Mouse (Mus musculus) liver, embryonic 15.5 days (tissue): ENCODE measurements around the gene Shisa3. TPM values are rescaled to one million over a fixed set of nuclear protein-coding genes. Genes with fewer than 3 reads are reported as not detected.

Experiments used
- ATAC-seq: fragments of 200-750 bp; cut with Nextera tagmentation; 2 replicates; pipeline ENCODE4 v1.8.0; 2017; ENCODE audit warnings: moderate number of reproducible peaks, mild to moderate bottlenecking, moderate library complexity; ENCODE audit not compliant: insufficient read depth
- H3K27ac ChIP-seq: fragments of 300-500 bp; sonication (generic); replicated peaks from 2 replicates; pipeline ENCODE4 v1.5.1; 2015; ENCODE audit warnings: mild to moderate bottlenecking, inconsistent platforms
- H3K27me3 ChIP-seq: fragments of 300-500 bp; sonication (generic); 2 replicates; pipeline ENCODE4 v1.6.1; 2015; ENCODE audit warnings: mild to moderate bottlenecking, inconsistent platforms
- H3K36me3 ChIP-seq: fragments of 300-500 bp; sonication (generic); replicated peaks from 2 replicates; pipeline ENCODE4 v1.6.1; 2015; ENCODE audit warnings: moderate library complexity, mild to moderate bottlenecking, inconsistent platforms
- H3K4me1 ChIP-seq: fragments of 300-500 bp; sonication (generic); replicated peaks from 2 replicates; pipeline ENCODE4 v1.6.1; 2015; ENCODE audit warnings: inconsistent platforms
- H3K4me2 ChIP-seq: fragments of 300-500 bp; sonication (generic); 2 replicates; pipeline ENCODE4 v1.6.1; 2015; ENCODE audit warnings: moderate library complexity, mild to moderate bottlenecking, inconsistent platforms
- H3K4me3 ChIP-seq: fragments of 300-500 bp; sonication (generic); replicated peaks from 2 replicates; pipeline ENCODE4 v1.5.1; 2015; ENCODE audit warnings: mild to moderate bottlenecking, inconsistent platforms
- H3K9ac ChIP-seq: fragments of 300-500 bp; sonication (generic); 2 replicates; pipeline ENCODE4 v1.6.1; 2015; ENCODE audit warnings: moderate library complexity, mild to moderate bottlenecking, inconsistent platforms
- H3K9me3 ChIP-seq: fragments of 300-500 bp; sonication (generic); replicated peaks from 2 replicates; pipeline ENCODE4 v1.6.1; 2016; ENCODE audit warnings: inconsistent platforms
- WGBS: fragments of 180-500 bp; shearing (Covaris S2); methylation state at CpG from one replicate; pipeline ENCODE4 v1.1.7; 2015; ENCODE audit warnings: mixed read lengths; ENCODE audit not compliant: insufficient replicate concordance; 5-methylcytosine and 5-hydroxymethylcytosine counted together
- polyA plus RNA-seq: library from polyadenylated mRNA; unstranded; fragments of >200 nt; fragmentation: Nextera tagmentation; extraction: Ambion mirVana; gene quantifications from 2 replicates; pipeline ENCODE4 v1.2.1, GENCODE M21; 2015

Shisa3 gene
- polyA plus RNA-seq, 1 experiment from 2014 or later: 0.56 TPM

- Histone ChIP-seq H3K27me3 (peaks cover 79% of the 10 kb centered on the region), H3K27ac (no peak overlapping the region), H3K4me2 (no peak overlapping the region), H3K4me1 (peaks cover 16% of the 10 kb centered on the region), H3K9me3 (no peaks in the 10 kb centered on the region), H3K36me3 (no peaks in the 10 kb centered on the region), H3K9ac (no peak overlapping the region), H3K4me3 (no peak overlapping the region)
- ATAC-seq: no peak
- WGBS: 32% methylated on average over 5 of the region's 5 CpGs
These were observed 1.7 kb upstream of the Shisa3 start for GRCm38 (mm10) chr5:67605951-67606350.

DNA sequence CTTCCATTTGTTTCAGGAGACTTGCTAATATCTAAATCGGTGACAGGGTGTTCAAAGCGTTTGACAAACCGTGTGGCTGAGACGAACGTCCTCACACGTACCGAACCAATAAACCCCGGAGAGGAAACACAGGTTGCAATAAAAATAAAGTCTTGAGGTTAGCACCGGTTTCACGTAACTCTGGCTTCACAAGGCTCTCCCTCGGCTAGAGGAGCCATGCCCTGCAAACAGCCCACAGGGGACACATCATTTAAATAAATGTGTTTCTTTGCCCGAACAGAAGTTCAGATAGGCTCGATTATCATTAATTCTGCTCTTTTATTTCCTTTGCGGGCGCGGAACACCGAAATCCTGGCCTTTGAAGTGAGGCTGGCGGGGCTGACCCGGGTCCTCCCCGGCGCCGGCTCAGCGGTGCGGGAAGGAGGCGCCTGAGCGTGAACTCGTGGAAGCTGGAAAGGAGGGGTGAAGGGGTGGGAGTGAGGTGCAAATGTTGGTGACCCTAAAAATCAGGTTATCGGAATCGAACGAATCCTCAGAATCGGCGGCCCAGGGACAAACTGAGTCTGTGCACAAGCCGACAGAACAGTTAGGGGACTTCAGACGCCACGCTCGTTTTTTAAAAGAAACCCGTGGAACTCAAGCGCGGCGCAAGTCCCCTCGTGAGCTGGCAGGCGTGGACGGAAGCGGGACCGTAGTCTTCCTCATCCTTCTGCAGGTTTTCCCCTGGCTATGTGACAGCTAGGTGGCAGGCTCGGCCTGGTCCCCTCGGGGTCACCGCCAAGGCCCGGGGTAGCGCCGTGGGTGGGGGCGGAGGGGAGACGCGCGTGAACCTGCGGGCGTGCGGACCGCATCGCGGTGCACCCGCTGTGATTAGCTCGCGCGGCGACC lies 522 bp upstream of the Shisa3 start:
- Histone ChIP-seq H3K9me3 (no peaks in the 10 kb centered on the region), H3K4me3 (peak overlapping the region; percentile 44), H3K27ac (no peak overlapping the region), H3K4me2 (peak overlapping the region; percentile 64), H3K36me3 (no peaks in the 10 kb centered on the region), H3K4me1 (peaks cover 16% of the 10 kb centered on the region), H3K27me3 (peaks cover 85% of the 10 kb centered on the region), H3K9ac (no peak overlapping the region)
- under 1% methylated on average over 66 of the region's 66 CpGs for WGBS
- no peak for ATAC-seq

GRCm38 (mm10) chr5:67608674-67609519 lies 1.2 kb downstream of the Shisa3 start:
- no peak for ATAC-seq
- H3K27me3 ChIP-seq: peaks cover 84% of the 10 kb centered on the region

GRCm38 (mm10) chr5:67609520-67609837 lies 1.8 kb downstream of the Shisa3 start:
- no peak overlapping the region for H3K9ac ChIP-seq
- no peaks in the 10 kb centered on the region for H3K9me3 ChIP-seq
- peaks cover 78% of the 10 kb centered on the region for H3K27me3 ChIP-seq
- H3K27ac ChIP-seq: no peak overlapping the region
- 15% methylated on average over 2 of the region's 2 CpGs for WGBS
- no peak for ATAC-seq
- H3K4me1 ChIP-seq: peaks cover 16% of the 10 kb centered on the region
- H3K4me3 ChIP-seq: no peak overlapping the region
- no peaks in the 10 kb centered on the region for H3K36me3 ChIP-seq
- H3K4me2 ChIP-seq: no peak overlapping the region

More at GRCm38 (mm10) chr5:67608674-67609519, 1.2 kb downstream of the Shisa3 start:
- H3K4me2 ChIP-seq: peak overlapping the region; percentile 64
- no peaks in the 10 kb centered on the region for H3K36me3 ChIP-seq
- peak overlapping the region; percentile 44 for H3K4me3 ChIP-seq
- peaks cover 16% of the 10 kb centered on the region for H3K4me1 ChIP-seq
- H3K27ac ChIP-seq: no peak overlapping the region
- WGBS: 5% methylated on average over 31 of the region's 31 CpGs
- no peaks in the 10 kb centered on the region for H3K9me3 ChIP-seq
- H3K9ac ChIP-seq: no peak overlapping the region

- Histone ChIP-seq H3K4me2 (no peak overlapping the region), H3K27ac (no peak overlapping the region), H3K4me1 (no peaks in the 10 kb centered on the region), H3K9me3 (no peaks in the 10 kb centered on the region), H3K9ac (no peak overlapping the region), H3K27me3 (no peaks in the 10 kb centered on the region), H3K4me3 (no peak overlapping the region), H3K36me3 (peaks cover 53% of the 10 kb centered on the region)
- WGBS: 72% methylated on average over 12 of the region's 12 CpGs
- ATAC-seq: no peak
These were observed 13.5 kb downstream of the Shisa3 start for GRCm38 (mm10) chr5:67621230-67621629.

DNA sequence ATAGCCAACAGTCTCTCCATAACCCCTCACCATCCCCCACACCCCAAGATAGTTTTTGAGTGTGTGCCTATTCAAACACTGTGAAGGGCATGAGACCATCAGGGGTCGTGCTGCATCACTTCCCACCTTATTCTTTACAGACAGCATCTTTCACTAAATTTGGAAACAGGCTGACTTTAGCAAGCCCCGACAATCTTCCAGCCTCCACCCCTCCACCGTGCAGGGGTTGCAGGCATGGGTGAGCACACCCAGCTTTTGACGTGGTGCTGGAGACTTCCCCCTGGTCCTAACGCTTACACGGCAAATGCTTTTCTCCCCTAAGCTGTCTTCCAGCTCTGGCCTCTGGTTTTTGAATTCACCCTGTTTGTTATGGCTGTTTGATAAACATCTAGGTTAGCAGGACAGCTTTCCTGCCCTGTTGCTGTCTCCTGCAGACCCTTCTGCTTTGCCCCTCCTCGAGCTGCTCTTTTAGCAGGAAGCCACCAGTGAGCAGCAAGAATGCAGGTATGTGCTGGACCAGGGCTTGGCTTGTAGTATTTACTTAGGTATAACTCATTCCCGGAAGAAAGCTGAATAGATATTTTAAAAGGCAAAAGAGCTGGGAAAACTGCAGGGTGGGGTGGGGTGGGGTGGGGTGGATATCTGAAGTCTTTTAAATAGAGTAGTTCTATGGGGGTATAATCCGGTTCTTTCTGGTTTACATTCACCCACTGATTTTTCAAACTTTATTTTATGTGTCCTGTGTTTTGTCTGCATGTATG lies 20.7 kb downstream of the Shisa3 start:
- peaks cover 61% of the 10 kb centered on the region for H3K36me3 ChIP-seq
- no peaks in the 10 kb centered on the region for H3K27me3 ChIP-seq
- H3K27ac ChIP-seq: no peak overlapping the region
- ATAC-seq: no peak
- 82% methylated on average over 9 of the region's 9 CpGs for WGBS
- no peaks in the 10 kb centered on the region for H3K4me1 ChIP-seq
- H3K9ac ChIP-seq: no peak overlapping the region
- H3K4me2 ChIP-seq: no peak overlapping the region
- H3K9me3 ChIP-seq: no peaks in the 10 kb centered on the region
- H3K4me3 ChIP-seq: no peak overlapping the region

- Histone ChIP-seq H3K9me3 (no peaks in the 10 kb centered on the region), H3K27ac (no peak overlapping the region), H3K27me3 (no peaks in the 10 kb centered on the region), H3K4me1 (0 out of 2 replicates have a peak, but pooled peaks cover 9% of the 10 kb centered on the region), H3K36me3 (peaks cover 55% of the 10 kb centered on the region), H3K4me2 (no peak overlapping the region), H3K9ac (no peak overlapping the region), H3K4me3 (no peak overlapping the region)
- 84% methylated on average over 7 of the region's 7 CpGs for WGBS
- ATAC-seq: no peak
These were observed 21.8 kb downstream of the Shisa3 start for GRCm38 (mm10) chr5:67629440-67629839.

DNA sequence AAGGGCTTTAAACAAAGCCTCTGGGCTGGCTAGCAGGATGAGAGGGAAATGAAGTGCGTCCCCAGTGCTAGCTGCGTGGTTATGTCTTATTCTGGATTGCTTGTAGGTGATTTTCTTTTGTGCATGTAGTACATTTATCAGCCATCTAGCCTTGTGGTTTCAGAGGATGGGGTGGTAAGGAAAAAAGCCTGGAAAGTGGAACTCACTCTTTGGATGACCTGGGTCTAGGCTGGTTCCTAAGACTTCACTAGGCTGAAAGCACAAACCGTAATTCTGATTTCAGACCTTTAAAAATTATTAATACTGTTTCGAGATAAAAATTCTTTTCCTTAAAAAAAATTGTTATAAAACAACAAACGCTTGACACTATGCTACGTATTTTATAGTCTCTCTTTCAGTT lies 22.2 kb downstream of the Shisa3 start:
- Histone ChIP-seq H3K4me2 (no peak overlapping the region), H3K9me3 (no peaks in the 10 kb centered on the region), H3K4me3 (no peak overlapping the region), H3K9ac (no peak overlapping the region), H3K27me3 (no peaks in the 10 kb centered on the region), H3K27ac (no peak overlapping the region), H3K4me1 (0 out of 2 replicates have a peak, but pooled peaks cover 9% of the 10 kb centered on the region), H3K36me3 (peaks cover 55% of the 10 kb centered on the region)
- ATAC-seq: no peak
- 82% methylated on average over 6 of the region's 6 CpGs for WGBS

GRCm38 (mm10) chr5:67631261-67631660 lies 23.6 kb downstream of the Shisa3 start:
- H3K27ac ChIP-seq: no peak overlapping the region
- no peak overlapping the region for H3K9ac ChIP-seq
- H3K4me1 ChIP-seq: 0 out of 2 replicates have a peak, but pooled peaks cover 9% of the 10 kb centered on the region
- H3K9me3 ChIP-seq: no peaks in the 10 kb centered on the region
- H3K36me3 ChIP-seq: peaks cover 50% of the 10 kb centered on the region
- no peak for ATAC-seq
- whole genome bisulfite sequencing: 91% methylated on average over 12 of the region's 12 CpGs
- H3K4me2 ChIP-seq: no peak overlapping the region
- no peak overlapping the region for H3K4me3 ChIP-seq
- H3K27me3 ChIP-seq: no peaks in the 10 kb centered on the region

DNA sequence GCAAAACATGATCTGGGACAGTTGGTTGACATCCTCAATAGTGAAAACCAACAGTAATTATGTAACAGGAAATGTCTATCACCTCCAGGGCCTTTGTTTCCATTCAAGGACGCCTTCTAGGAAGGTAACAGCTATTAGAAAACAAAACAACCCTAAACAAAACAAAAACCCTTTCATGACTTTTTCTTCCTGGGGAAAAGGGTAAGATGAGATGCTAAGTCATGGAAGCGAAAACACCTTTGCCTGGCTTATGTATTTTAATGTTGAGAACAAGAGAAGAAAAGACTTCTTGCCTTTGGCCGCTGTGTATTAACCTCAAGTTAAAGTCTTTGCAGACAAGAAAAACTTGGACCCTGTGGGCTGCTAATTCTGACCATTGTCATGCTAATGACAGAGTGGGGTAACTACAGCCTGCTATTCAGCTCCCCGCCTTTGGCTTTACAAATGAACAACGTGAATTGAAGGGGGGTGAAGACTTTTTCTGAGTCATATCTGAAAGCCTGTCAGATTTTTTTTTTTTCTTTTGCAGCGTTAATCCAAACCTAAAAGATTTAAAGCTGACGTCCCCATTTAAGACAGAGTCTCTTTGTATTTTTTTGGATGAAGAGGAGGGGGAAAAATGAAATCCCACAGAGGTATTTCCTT lies 25.6 kb downstream of the Shisa3 start:
- Histone ChIP-seq H3K4me2 (no peak overlapping the region), H3K27me3 (no peaks in the 10 kb centered on the region), H3K27ac (no peak overlapping the region), H3K9ac (no peak overlapping the region), H3K9me3 (no peaks in the 10 kb centered on the region), H3K4me3 (no peak overlapping the region), H3K36me3 (peaks cover 54% of the 10 kb centered on the region), H3K4me1 (0 out of 2 replicates have a peak, but pooled peaks cover 9% of the 10 kb centered on the region)
- 55% methylated on average over 7 of the region's 7 CpGs for WGBS
- ATAC-seq: no peak
